Mouse (Mus musculus) myocyte (in vitro differentiated cells): Measurements from ENCODE around the gene Atp1b1.
A peak's percentile ranks its signal among the peaks of the same experiment; 100 is the strongest.

Experiments used
- CEBPB ChIP-seq: IDR thresholded peaks from 2 replicates; pipeline ENCODE4 v1.6.1; 2011; ENCODE audit warnings: mild to moderate bottlenecking, moderate library complexity; ENCODE audit not compliant: poor library complexity, insufficient read depth, severe bottlenecking
- E2F4 ChIP-seq: IDR thresholded peaks from one replicate; pipeline ENCODE4 v1.6.1; 2011; ENCODE audit warnings: mild to moderate bottlenecking, control low read depth, moderate library complexity; ENCODE audit not compliant: insufficient read depth
- MAX ChIP-seq: IDR thresholded peaks from one replicate; pipeline ENCODE4 v1.6.1; 2011; ENCODE audit warnings: low read depth, mild to moderate bottlenecking, control low read depth
- MYOD1 ChIP-seq, 3 experiments: IDR thresholded peaks; one replicate each; pipeline ENCODE4 v1.6.1; 2011; ENCODE audit warnings: control low read depth in 2 of 3, low read depth in 2 of 3, mild to moderate bottlenecking in 2 of 3, moderate library complexity in 1 of 3; ENCODE audit not compliant: insufficient read length in 2 of 3, control insufficient read depth in 1 of 3
- MYOG ChIP-seq, 3 experiments: IDR thresholded peaks; one replicate each; pipeline ENCODE4 v1.6.1; 2011; ENCODE audit warnings: control low read depth in 2 of 3, low read depth in 2 of 3, mild to moderate bottlenecking in 2 of 3; ENCODE audit not compliant: insufficient read length in 2 of 3, control insufficient read depth in 1 of 3, insufficient read depth in 1 of 3
- POLR2A ChIP-seq: IDR thresholded peaks from one replicate; pipeline ENCODE4 v1.6.1; 2011; ENCODE audit warnings: low read depth, mild to moderate bottlenecking, control low read depth, moderate library complexity; ENCODE audit not compliant: insufficient read length
- POLR2AphosphoS2 ChIP-seq: IDR thresholded peaks from one replicate; pipeline ENCODE4 v1.6.1; 2011; ENCODE audit warnings: low read depth, control low read depth; ENCODE audit not compliant: insufficient read length
- SRF ChIP-seq: IDR thresholded peaks from one replicate; pipeline ENCODE4 v1.6.1; 2011; ENCODE audit warnings: low read depth; ENCODE audit not compliant: control insufficient read depth, insufficient read length
- TCF12 ChIP-seq: IDR thresholded peaks from one replicate; pipeline ENCODE4 v1.6.1; 2011; ENCODE audit warnings: mild to moderate bottlenecking, control low read depth; ENCODE audit not compliant: poor library complexity, insufficient read depth, severe bottlenecking
- TCF3 ChIP-seq: IDR thresholded peaks from one replicate; pipeline ENCODE4 v1.6.1; 2011; ENCODE audit warnings: low read depth, control low read depth; ENCODE audit not compliant: insufficient read length
- USF1 ChIP-seq: IDR thresholded peaks from one replicate; pipeline ENCODE4 v1.6.1; 2011; ENCODE audit warnings: low read depth, mild to moderate bottlenecking, control low read depth, moderate library complexity

- TF ChIP-seq POLR2A (no peak), MYOG (IDR thresholded peaks at IDR 0.05; ENCODE audit: control insufficient read depth in 1 of 3, insufficient read depth in 1 of 3, insufficient read length in 2 of 3, low read depth in 2 of 3) (no peak), MAX (no peak), USF1 (peak; percentile 16), MYOD1 (IDR thresholded peaks at IDR 0.05; ENCODE audit: control insufficient read depth in 1 of 3, insufficient read length in 2 of 3, low read depth in 2 of 3) (no peak), TCF12 (no peak), POLR2AphosphoS2 (no peak), CEBPB (no peak), SRF (no peak), E2F4 (no peak), TCF3 (no peak)
These were observed 7.5 kb downstream of the Atp1b1 start for GRCm38 (mm10) chr1:164450644-164451043.
